Mouse (Mus musculus): ENCODE results near the gene Gm35549. TPM values are rescaled to one million over a fixed set of nuclear protein-coding genes. Genes with fewer than 3 reads are reported as not detected.

Gene Gm35549
- polyA plus RNA-seq, 1 experiment from 2014 or later, result 0.33 TPM

DNA sequence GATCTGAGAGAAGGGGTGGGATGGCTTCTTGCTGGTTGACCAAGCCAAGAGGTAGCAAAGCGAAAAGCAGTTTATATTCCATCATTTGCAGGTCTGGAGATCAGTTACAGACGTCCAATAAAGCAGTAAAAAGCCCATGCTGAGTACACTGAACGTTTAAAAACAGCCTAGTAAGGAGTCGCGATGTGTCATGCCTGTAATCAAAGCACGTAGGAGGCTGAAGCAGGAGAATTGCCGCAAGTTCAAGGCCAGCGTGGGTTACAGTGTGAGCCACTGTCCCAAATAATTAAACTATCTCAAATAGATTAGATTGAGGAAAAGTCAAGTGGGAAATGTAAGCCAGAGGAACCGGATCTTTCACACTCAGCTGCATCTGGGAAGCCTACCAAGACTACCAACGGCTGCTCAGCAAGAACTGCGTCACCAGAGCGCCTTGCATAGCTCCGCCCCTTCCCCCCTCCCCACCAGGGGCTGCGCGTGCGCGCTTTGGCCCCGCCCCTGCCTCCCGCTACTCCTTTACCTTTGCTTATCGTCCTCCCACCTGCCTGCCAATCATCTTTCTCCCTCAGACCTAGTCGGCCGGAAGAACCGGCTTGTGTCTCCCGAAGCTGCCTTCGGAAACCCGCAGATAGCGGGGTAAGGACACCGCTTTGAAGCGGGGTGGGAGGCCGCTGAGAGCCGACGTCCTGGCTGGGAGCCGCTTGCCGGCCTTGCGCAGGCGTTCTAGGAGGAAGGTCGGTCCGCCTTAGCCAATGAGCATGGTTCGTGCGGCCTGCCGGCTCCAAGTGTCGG, 38.6 kb downstream of the Gm35549 start, which contains the start of gene Tcaim:
Gene Tcaim (plus strand): TSS at position 487 of the 792 bp plus-strand sequence.
- WGBS, result 6% methylated on average over 42 of the region's 42 CpGs
- TF ChIP-seq CTCF (IDR thresholded peaks at IDR 0.05) (no peak), EP300 (IDR thresholded peaks at IDR 0.05) (no peak)

DNA sequence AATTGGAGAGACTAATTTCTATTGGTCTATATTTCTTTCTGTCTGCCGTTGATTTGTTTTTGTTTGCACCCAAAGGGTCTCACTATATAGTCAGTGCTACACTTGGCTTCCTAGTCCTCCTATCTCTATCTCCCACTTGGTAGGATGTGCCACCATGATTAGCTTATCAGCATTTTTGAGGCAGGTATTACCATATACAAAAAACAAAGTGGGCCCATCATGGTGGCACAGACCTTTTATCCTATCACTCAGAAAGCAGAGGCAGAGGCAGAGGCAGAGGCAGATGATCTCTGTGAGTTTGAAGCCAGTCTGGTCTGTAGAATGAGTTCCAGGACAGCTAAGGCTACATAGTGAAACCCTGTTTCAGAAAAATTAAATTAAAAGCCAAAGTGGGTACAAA, 57.3 kb downstream of the Gm35549 start:
- no peak for TF ChIP-seq EP300 (IDR thresholded peaks at IDR 0.05)
- no peak for TF ChIP-seq CTCF (IDR thresholded peaks at IDR 0.05)
- Histone ChIP-seq H3K4me3 (ENCODE audit: low read depth, low read length) (no peak overlapping the region), H3K27me3 (replicated peaks; ENCODE audit: insufficient read depth, low read length) (no peaks in the 10 kb centered on the region), H3K9me3 (ENCODE audit: low read length) (no peaks in the 10 kb centered on the region), H3K4me2 (replicated peaks; ENCODE audit: low read depth, low read length) (no peak overlapping the region), H3K4me1 (ENCODE audit: insufficient read depth, low read depth, low read length) (no peaks in the 10 kb centered on the region), H3K36me3 (ENCODE audit: insufficient read depth, low read length) (no peaks in the 10 kb centered on the region), H3K27ac (ENCODE audit: low read length) (no peak overlapping the region), H3K9ac (replicated peaks; ENCODE audit: low read depth) (no peak overlapping the region)
- ATAC-seq (no peak), DNase-seq (ENCODE audit: low spot score) (no peak)
- 85% methylated on average over 1 of the region's 1 CpGs for WGBS

More for the DNA sequence above, 38.6 kb downstream of the Gm35549 start, which contains the start of gene Tcaim:
- ATAC-seq (peak; percentile 98), DNase-seq (ENCODE audit: low spot score) (peak; percentile 97)
- H3K4me1 ChIP-seq (ENCODE audit: insufficient read depth, low read depth, low read length), result no peaks in the 10 kb centered on the region; the same call in 1 of the 2 replicates
- H3K9ac ChIP-seq (replicated peaks; ENCODE audit: low read depth), result peak within 1 kb of the TSS; percentile 69
- H3K36me3 ChIP-seq (ENCODE audit: insufficient read depth, low read length), result no peaks in the 10 kb centered on the region
- peak within 1 kb of the TSS; percentile 75 for H3K4me2 ChIP-seq (replicated peaks; ENCODE audit: low read depth, low read length)
- peak within 1 kb of the TSS; percentile 52 for H3K4me3 ChIP-seq (ENCODE audit: low read depth, low read length)
- no peaks in the 10 kb centered on the region for H3K9me3 ChIP-seq (ENCODE audit: low read length)
- peak within 1 kb of the TSS; percentile 94 for H3K27ac ChIP-seq (ENCODE audit: low read length)
- no peaks in the 10 kb centered on the region for H3K27me3 ChIP-seq (replicated peaks; ENCODE audit: insufficient read depth, low read length)

DNA sequence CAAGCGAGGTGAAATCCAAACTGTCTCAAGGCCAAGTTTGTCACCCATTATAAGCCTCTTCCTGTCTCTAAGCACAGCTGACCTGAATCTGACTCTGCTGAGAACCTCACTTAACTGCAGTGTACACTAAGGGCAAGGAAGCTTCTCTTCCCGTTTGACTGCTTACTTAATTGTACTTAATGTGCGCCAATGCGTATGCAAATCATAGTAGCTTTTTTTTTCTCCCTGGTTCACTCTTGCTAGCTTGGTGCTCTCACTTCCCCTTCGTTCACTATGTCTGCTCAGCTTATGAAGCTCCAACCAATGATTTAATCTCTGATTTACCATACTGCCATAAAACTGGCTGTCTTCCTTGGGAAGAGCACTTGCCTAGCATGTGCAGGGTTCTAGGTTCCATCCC, 58.6 kb downstream of the Gm35549 start:
- no peaks in the 10 kb centered on the region for H3K27me3 ChIP-seq (replicated peaks; ENCODE audit: insufficient read depth, low read length)
- no peak overlapping the region for H3K9ac ChIP-seq (replicated peaks; ENCODE audit: low read depth)
- no peak overlapping the region for H3K27ac ChIP-seq (ENCODE audit: low read length)
- ATAC-seq (no peak), DNase-seq (ENCODE audit: low spot score) (no peak)
- H3K4me1 ChIP-seq (ENCODE audit: insufficient read depth, low read depth, low read length), result no peaks in the 10 kb centered on the region
- TF ChIP-seq CTCF (IDR thresholded peaks at IDR 0.05), result no peak
- TF ChIP-seq EP300 (IDR thresholded peaks at IDR 0.05), result no peak
- no peak overlapping the region for H3K4me2 ChIP-seq (replicated peaks; ENCODE audit: low read depth, low read length)
- no peaks in the 10 kb centered on the region for H3K36me3 ChIP-seq (ENCODE audit: insufficient read depth, low read length)
- H3K4me3 ChIP-seq (ENCODE audit: low read depth, low read length), result no peak overlapping the region
- WGBS, result 59% methylated on average over 5 of the region's 5 CpGs
- H3K9me3 ChIP-seq (ENCODE audit: low read length), result no peaks in the 10 kb centered on the region

Other genes starting within 250 kb of the Gm35549 start
- 0.05 and 0.16 TPM in 2 replicates for gene Topaz1, start 96.7 kb downstream of the Gm35549 start, polyA plus RNA-seq (2015; fragmentation: Nextera tagmentation; extraction: Ambion mirVana)
- gene Tcaim, start 38.5 kb downstream of the Gm35549 start, polyA plus RNA-seq (2015; fragmentation: Nextera tagmentation; extraction: Ambion mirVana), result 4.7 and 5.0 TPM in 2 replicates
- gene Zfp445, start 22.0 kb upstream of the Gm35549 start, polyA plus RNA-seq (2015; fragmentation: Nextera tagmentation; extraction: Ambion mirVana), result 21.7 and 25.4 TPM in 2 replicates
- gene Zkscan7, start 41.6 kb upstream of the Gm35549 start, polyA plus RNA-seq (2015; fragmentation: Nextera tagmentation; extraction: Ambion mirVana), result 2.7 and 2.9 TPM in 2 replicates
- 9.6 and 11.0 TPM in 2 replicates for gene Zfp105, start 79.0 kb upstream of the Gm35549 start, polyA plus RNA-seq (2015; fragmentation: Nextera tagmentation; extraction: Ambion mirVana)
- gene 1110059G10Rik, start 107.0 kb upstream of the Gm35549 start, polyA plus RNA-seq (2015; fragmentation: Nextera tagmentation; extraction: Ambion mirVana), result 39.2 and 42.5 TPM in 2 replicates
- gene Kif15, start 107.0 kb upstream of the Gm35549 start, polyA plus RNA-seq (2015; fragmentation: Nextera tagmentation; extraction: Ambion mirVana), result 3.5 and 4.6 TPM in 2 replicates
- 44.7 and 55.7 TPM in 2 replicates for gene Tmem42, start 177.3 kb upstream of the Gm35549 start, polyA plus RNA-seq (2015; fragmentation: Nextera tagmentation; extraction: Ambion mirVana)
- 1.1 and 1.2 TPM in 2 replicates for gene Tgm4, start 190.7 kb upstream of the Gm35549 start, polyA plus RNA-seq (2015; fragmentation: Nextera tagmentation; extraction: Ambion mirVana)